Mouse (Mus musculus) heart, embryonic 16.5 days (tissue): ENCODE data around the gene Snap91. TPM values are rescaled to one million over a fixed set of nuclear protein-coding genes. Genes with fewer than 3 reads are reported as not detected.

ENCODE experiments used
- ATAC-seq: fragments of 200-750 bp; cut with Nextera tagmentation; replicated peaks from 2 replicates; pipeline ENCODE4 v1.8.0; 2017; ENCODE audit warnings: moderate number of reproducible peaks; ENCODE audit not compliant: insufficient read depth, low FRiP score; ENCODE audit errors: extremely low read depth
- H3K27ac ChIP-seq: fragments of 300-500 bp; sonication (generic); 2 replicates; pipeline ENCODE4 v1.5.1; 2014; ENCODE audit warnings: mild to moderate bottlenecking, low read length, control low read depth, moderate library complexity
- H3K27me3 ChIP-seq: fragments of 300-500 bp; sonication (generic); 2 replicates; pipeline ENCODE4 v1.6.1; 2014; ENCODE audit warnings: low read length, mixed read lengths; ENCODE audit not compliant: control insufficient read depth, insufficient read depth
- H3K36me3 ChIP-seq: fragments of 300-500 bp; sonication (generic); 2 replicates; pipeline ENCODE4 v1.6.1; 2014; ENCODE audit not compliant: control insufficient read depth, insufficient read depth
- H3K4me1 ChIP-seq: fragments of 300-500 bp; sonication (generic); 2 replicates; pipeline ENCODE4 v1.6.1; 2014; ENCODE audit warnings: low read length, mixed read lengths; ENCODE audit not compliant: control insufficient read depth, insufficient read depth
- H3K4me2 ChIP-seq: fragments of 300-500 bp; sonication (generic); 2 replicates; pipeline ENCODE4 v1.6.1; 2014; ENCODE audit warnings: low read depth, mild to moderate bottlenecking, control low read depth, low read length
- H3K4me3 ChIP-seq: fragments of 300-500 bp; sonication (generic); 2 replicates; pipeline ENCODE4 v1.5.1; 2014; ENCODE audit warnings: mild to moderate bottlenecking, control low read depth, low read length
- H3K9ac ChIP-seq: fragments of 300-500 bp; sonication (generic); 2 replicates; pipeline ENCODE4 v1.6.1; 2014; ENCODE audit warnings: low read length, control low read depth
- H3K9me3 ChIP-seq: fragments of 300-500 bp; sonication (generic); replicated peaks from 2 replicates; pipeline ENCODE4 v1.6.1; 2016; ENCODE audit warnings: low read length; ENCODE audit not compliant: control insufficient read depth
- WGBS: fragments of 180-500 bp; shearing (Covaris S2); extraction: QIAGEN DNeasy Blood & Tissue Kit; methylation state at CpG from one replicate; pipeline ENCODE4 v1.1.7; 2014; 5-methylcytosine and 5-hydroxymethylcytosine counted together
- polyA plus RNA-seq: library from polyadenylated mRNA; unstranded; fragments of >200 nt; fragmentation: Nextera tagmentation; extraction: Ambion mirVana; gene quantifications from 2 replicates; pipeline ENCODE4 v1.2.1, GENCODE M21; 2015

Snap91 gene
- polyA plus RNA-seq, 1 experiment from 2014 or later, result 89.1 TPM

DNA sequence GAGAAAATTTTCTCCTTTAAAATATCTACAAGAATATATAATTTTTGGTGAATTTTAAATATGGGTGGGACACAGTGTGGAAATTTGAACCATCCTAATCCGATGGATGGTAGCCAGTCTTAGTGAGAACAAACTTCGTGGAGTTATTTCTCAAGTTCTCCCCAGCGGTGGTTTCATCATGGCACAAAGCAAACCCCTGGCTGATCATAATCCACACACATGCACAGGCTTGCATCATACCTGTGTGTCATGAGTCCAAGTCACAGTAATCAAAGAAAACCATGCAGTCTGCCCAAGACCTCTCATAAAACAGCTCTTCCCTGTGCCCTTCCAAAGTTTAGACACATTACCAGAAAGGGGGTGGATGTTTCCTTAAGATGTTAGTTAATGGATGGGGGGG is 150.6 kb downstream of the Snap91 start:
- Histone ChIP-seq H3K36me3 (no peaks in the 10 kb centered on the region), H3K4me1 (no peaks in the 10 kb centered on the region), H3K4me3 (no peak overlapping the region), H3K9ac (no peak overlapping the region), H3K4me2 (no peak overlapping the region), H3K27ac (no peak overlapping the region), H3K27me3 (no peaks in the 10 kb centered on the region), H3K9me3 (no peaks in the 10 kb centered on the region)
- 99% methylated on average over 3 of the region's 3 CpGs for WGBS
- no peak for ATAC-seq

- no peak for ATAC-seq
- H3K4me1 ChIP-seq, result no peaks in the 10 kb centered on the region
- no peaks in the 10 kb centered on the region for H3K36me3 ChIP-seq
- no peak overlapping the region for H3K27ac ChIP-seq
- no peaks in the 10 kb centered on the region for H3K9me3 ChIP-seq
- WGBS, result 40% methylated on average over 1 of the region's 1 CpGs
- no peak overlapping the region for H3K4me3 ChIP-seq
- no peaks in the 10 kb centered on the region for H3K27me3 ChIP-seq
- H3K9ac ChIP-seq, result no peak overlapping the region
- H3K4me2 ChIP-seq, result no peak overlapping the region
Measured at GRCm38 (mm10) chr9:86729084-86729483, 151.4 kb downstream of the Snap91 start.

- no peak for ATAC-seq
- Histone ChIP-seq H3K27ac (no peak overlapping the region), H3K4me3 (no peak overlapping the region), H3K27me3 (no peaks in the 10 kb centered on the region), H3K9ac (no peak overlapping the region), H3K9me3 (no peaks in the 10 kb centered on the region), H3K36me3 (no peaks in the 10 kb centered on the region), H3K4me2 (no peak overlapping the region), H3K4me1 (no peaks in the 10 kb centered on the region)
- 66% methylated on average over 10 of the region's 10 CpGs for WGBS
Measured at GRCm38 (mm10) chr9:86728214-86728814, 152.1 kb downstream of the Snap91 start.

DNA sequence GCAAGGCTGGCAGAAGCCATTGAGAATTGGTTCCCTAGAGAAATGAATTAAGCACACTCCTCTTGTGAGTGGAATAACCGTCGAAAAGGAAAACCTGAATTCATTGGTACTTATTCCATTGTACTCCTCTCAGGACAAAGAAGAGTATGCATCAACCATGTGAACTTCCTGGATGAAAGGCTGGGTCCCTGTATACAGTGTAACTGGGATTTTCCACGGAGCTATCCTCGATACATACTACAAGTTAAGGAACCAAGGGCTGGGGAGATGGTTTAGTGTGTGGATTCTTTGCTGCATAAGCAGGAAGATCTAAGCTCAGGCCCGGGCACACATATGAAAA is 154.1 kb downstream of the Snap91 start:
- Histone ChIP-seq H3K4me1 (no peaks in the 10 kb centered on the region), H3K27ac (no peak overlapping the region), H3K9me3 (no peaks in the 10 kb centered on the region), H3K4me2 (no peak overlapping the region), H3K4me3 (no peak overlapping the region), H3K27me3 (no peaks in the 10 kb centered on the region), H3K36me3 (no peaks in the 10 kb centered on the region), H3K9ac (no peak overlapping the region)
- 83% methylated on average over 5 of the region's 5 CpGs for WGBS
- no peak for ATAC-seq

DNA sequence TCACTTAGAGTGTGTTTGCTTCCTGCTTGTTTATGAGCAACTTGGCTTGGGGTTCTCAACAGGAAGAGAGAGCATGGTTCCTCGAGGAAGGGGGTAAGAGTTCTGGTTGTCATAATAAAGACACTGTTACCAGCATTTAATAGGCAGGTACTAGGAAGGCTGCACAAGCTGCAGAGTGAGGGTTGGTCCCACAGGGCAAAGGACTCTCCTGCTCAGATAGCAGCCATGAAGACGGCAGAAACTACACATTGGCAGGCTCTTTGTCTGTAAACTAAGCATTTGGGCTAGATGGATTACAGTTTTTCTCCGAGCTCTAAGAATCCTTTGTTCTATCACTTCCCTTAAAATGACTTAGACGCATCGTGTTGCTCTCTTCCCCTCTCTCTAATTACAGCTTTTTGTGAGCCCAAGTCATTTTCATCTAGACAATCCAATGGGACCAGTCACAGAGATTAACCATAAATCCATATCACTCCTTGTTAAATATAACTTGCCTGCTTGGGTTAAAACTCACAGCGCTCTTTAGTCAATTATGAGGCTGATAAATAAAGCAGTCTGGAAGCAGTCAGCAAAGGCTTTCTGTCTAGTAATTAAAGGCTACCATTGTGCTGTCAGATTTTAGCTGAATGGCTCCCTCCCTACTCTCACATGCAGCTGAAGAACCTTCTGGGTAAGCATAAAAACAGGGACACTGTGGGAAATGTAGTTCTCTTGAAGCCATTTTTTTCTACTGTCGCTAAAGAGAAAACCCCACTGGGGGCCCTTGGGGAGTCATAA is 154.7 kb downstream of the Snap91 start:
- no peaks in the 10 kb centered on the region for H3K36me3 ChIP-seq
- no peaks in the 10 kb centered on the region for H3K9me3 ChIP-seq
- H3K4me1 ChIP-seq, result no peaks in the 10 kb centered on the region
- H3K27me3 ChIP-seq, result no peaks in the 10 kb centered on the region
- no peak overlapping the region for H3K27ac ChIP-seq
- no peak overlapping the region for H3K4me3 ChIP-seq
- WGBS, result 63% methylated on average over 7 of the region's 7 CpGs
- no peak overlapping the region for H3K4me2 ChIP-seq
- no peak for ATAC-seq
- H3K9ac ChIP-seq, result no peak overlapping the region

GRCm38 (mm10) chr9:86725066-86725465 is 155.4 kb downstream of the Snap91 start:
- H3K27me3 ChIP-seq, result no peaks in the 10 kb centered on the region
- H3K9ac ChIP-seq, result no peak overlapping the region
- no peak overlapping the region for H3K27ac ChIP-seq
- no peaks in the 10 kb centered on the region for H3K9me3 ChIP-seq
- H3K36me3 ChIP-seq, result no peaks in the 10 kb centered on the region
- WGBS, result 81% methylated on average over 4 of the region's 4 CpGs
- no peak for ATAC-seq
- H3K4me1 ChIP-seq, result no peaks in the 10 kb centered on the region
- no peak overlapping the region for H3K4me3 ChIP-seq
- no peak overlapping the region for H3K4me2 ChIP-seq

DNA sequence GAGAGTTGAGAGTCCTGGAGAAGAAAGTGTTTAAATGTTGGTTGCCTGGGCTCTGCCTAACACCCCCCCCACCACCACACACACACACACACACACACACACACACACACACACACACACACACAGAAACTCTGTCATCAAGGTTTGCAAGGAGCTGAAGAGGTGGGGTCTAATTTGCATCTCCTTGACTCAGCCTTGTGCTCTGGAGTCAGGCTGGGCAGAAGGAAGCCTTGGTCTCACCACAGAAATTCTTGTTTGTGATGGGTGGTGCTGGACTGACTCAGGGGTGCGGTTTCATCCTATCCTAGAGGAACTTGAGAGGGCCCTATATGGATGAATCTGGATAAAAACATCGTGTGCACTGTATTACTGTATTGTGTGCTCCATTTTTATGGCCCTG is 159.7 kb downstream of the Snap91 start:
- Histone ChIP-seq H3K4me1 (no peaks in the 10 kb centered on the region), H3K36me3 (no peaks in the 10 kb centered on the region), H3K27ac (no peak overlapping the region), H3K27me3 (no peaks in the 10 kb centered on the region), H3K4me2 (no peak overlapping the region), H3K9ac (no peak overlapping the region), H3K4me3 (no peak overlapping the region), H3K9me3 (no peaks in the 10 kb centered on the region)
- 84% methylated on average over 2 of the region's 2 CpGs for WGBS
- ATAC-seq, result no peak

DNA sequence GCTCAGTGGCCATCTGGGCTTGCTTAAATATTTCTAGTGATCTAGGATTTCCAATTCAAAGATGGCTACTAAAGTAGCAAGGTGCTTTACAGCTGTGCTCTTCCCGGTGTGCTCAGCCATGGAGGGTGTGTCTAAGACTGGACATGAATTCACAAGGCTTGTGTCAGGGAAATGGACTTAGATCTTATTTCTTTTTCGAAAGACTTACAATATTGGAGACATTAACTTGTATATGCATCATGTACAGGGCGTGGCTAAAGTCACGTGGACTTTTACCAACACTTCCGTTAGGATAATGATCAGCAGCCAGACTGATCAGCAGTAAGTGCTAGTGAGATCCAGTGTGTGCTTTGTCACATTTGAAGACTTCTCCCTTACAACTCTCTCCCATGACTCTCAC is 160.2 kb downstream of the Snap91 start:
- no peaks in the 10 kb centered on the region for H3K36me3 ChIP-seq
- no peaks in the 10 kb centered on the region for H3K27me3 ChIP-seq
- no peaks in the 10 kb centered on the region for H3K4me1 ChIP-seq
- ATAC-seq, result no peak
- 88% methylated on average over 5 of the region's 5 CpGs for WGBS
- H3K9ac ChIP-seq, result no peak overlapping the region
- no peak overlapping the region for H3K27ac ChIP-seq
- no peak overlapping the region for H3K4me3 ChIP-seq
- H3K4me2 ChIP-seq, result no peak overlapping the region
- no peaks in the 10 kb centered on the region for H3K9me3 ChIP-seq

DNA sequence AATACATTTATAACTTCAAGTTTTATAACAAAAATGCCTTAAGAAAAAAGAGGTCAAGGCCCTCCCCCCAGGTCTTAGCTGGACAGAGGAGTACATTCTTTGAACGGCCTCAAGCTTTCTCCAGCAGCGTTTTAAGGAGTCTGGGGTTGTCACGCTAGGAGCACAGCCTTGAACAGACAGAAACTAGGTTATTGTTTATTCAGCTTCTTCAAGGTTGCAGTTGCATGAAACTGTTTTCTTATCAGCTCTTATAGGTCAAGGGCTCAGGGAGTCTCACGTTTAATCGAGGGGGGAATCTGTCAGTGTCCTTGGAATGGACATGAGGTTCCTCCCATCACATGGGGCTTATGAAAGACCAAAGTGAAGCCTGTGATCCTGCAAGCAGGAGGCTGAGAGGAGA is 163.3 kb downstream of the Snap91 start:
- ATAC-seq, result no peak
- Histone ChIP-seq H3K4me3 (no peak overlapping the region), H3K9ac (no peak overlapping the region), H3K9me3 (no peaks in the 10 kb centered on the region), H3K27ac (no peak overlapping the region), H3K4me1 (no peaks in the 10 kb centered on the region), H3K4me2 (no peak overlapping the region), H3K36me3 (no peaks in the 10 kb centered on the region), H3K27me3 (no peaks in the 10 kb centered on the region)
- 56% methylated on average over 5 of the region's 5 CpGs for WGBS
